Mouse (Mus musculus) megakaryocyte-erythroid progenitor cell, adult 5 weeks (primary cell): ENCODE measurements around the gene Hpn. TPM values are rescaled to one million over a fixed set of nuclear protein-coding genes. Genes with fewer than 3 reads are reported as not detected.

Experiments
- polyA plus RNA-seq: library from polyadenylated mRNA; stranded (reverse); fragments of >175 nt; gene quantifications from 2 replicates; pipeline ENCODE4 v1.2.3, GENCODE M21; 2012

Hpn gene
- polyA plus RNA-seq, result 25.3 and 28.7 TPM in 2 replicates

DNA sequence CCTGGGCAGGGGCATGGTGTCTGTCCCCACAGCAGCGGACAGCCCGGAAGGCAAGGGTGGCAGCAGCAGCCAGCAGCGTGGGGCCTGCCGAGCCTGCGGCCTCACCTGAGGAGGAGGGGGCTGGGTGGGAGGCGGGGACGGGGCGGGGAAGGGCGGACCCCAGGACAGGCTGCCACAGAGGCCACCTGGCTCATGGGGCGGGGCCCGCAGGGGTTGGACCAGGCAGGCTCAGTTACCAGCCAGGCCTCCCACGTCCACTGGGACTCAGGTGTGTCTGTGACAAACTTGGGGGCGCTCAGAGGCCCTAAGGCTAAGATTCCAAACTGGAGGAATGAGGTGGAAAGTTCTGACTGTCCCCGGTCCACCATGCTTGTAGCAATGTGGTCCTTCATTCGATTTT lies at the start of gene Hpn:
TSS of gene Hpn (minus strand) at position 109 of the 400 bp plus-strand sequence.

DNA sequence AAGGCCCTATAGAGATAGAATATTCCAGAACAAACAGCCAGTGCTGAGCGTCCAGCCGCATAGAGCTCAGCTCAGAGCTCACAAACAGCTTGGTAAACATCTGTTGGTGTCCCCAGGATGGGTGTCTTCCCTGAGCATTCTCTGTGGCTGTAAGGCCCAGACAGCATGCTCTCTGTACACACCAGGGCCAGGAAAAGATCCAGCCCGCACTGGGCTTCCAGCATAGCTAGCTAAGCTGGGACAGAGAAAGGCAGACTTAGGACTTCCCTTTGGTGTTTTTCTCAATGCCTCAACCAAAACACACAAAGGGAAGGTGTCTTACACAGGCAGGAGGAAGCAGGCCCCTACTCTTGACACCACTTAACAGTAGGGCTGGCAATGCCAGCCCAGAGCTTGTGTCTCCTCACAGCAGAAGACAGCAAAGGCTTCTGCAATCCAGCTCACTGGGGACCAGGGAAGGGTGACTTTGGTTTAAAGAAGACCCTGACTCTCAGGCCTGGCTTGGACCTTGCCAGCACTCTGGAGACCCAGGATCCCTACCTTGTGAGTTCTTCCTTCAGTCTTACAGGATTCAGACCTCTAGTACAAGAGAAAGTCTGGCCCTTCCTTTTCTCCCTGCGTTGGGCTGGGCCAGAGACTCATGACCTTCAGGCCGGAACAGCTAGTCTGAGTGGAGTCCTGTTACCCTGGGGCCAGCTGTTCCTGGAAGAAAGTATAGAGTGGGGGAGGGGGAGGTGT lies 40.4 kb upstream of the Hpn start, which contains the start of gene Gramd1a:
TSS of gene Gramd1a (minus strand) at position 601 of the 738 bp plus-strand sequence.

DNA sequence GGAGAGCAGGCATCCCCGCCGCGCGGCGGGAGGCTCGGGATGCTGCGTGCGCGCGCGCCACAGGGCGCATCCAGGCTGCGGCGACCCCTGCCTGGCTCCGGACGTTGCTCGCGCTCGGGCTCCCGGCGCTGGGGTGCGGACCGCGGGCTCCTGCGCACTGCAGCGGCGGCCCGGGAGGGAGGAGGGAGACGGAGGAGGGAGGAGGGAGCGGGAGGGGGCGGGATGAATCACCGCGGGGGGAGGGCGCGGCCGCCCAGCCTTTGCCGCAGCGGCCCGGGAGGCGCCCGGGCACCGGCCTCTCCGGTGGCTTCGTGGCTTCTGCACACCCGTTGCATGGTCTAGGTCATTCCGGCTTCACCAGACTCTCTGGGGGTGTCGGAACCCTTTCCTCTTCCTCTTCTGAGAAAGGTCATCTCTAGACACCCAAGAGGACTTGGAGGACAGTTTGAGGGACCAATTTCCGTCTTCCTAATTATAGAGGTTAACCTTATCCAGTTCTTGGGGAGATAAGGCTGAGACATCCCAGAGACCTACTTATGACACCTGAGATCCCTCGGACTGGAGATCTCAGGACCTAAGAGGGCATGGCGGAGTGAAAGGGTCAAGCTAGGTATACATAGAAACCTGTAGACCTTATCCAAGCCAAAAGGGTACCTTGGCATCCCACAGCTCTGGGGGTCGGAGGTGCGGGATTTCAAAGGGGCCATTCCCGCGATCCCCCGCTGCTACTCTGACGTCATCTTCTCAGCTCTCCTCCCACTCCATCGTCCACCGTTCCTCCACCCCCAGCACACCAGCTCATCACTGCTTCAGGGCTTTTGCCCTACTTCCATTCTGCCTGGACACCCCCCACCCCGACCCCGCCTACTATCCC lies 12.0 kb upstream of the Hpn start, which contains the start of gene Scn1b:
TSS of gene Scn1b (minus strand) at position 153 of the 874 bp plus-strand sequence.

DNA sequence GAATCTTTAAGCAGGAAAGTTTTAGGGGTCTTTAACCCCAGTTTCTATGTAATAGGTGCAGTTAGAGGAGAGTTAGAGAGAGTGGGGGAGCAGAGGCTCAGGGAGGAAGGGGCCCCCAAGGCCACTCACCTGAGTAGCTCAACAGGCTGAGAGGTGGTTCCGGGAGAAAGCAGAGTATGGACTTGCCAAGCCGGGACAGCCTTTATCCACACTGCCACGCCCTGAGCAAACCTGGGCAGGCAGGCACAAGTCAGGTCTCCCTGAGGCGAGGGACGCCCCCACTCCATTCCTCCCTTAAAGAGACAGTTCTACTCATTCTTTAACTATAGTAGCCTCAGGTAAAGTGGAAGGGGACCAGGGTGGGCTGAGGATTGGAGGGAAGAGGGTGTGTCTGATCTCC lies 38.6 kb downstream of the Hpn start, which contains the start of gene Fxyd3:
TSS of gene Fxyd3 (minus strand) at position 213 of the 400 bp plus-strand sequence.

DNA sequence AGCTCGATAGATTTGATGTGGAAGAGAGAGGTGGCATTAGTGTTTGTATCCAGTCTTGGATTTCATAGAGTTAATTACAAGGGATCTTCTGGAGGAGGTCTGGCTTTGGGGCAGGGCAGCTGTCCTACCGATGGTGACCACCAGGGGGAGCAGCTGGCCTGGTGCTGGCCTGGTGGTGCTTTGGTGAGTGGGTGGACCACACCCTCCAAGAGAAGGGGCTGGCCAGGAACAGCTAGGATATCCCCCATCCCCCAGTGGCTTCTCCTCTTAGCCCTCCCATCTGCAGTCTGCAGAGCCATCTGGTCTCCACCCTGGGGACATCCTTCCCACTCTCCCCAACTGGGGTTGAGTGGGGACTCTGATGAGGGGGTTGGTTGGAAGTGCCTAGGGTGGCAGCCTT lies 56.0 kb downstream of the Hpn start, which contains the start of gene Lgi4:
TSS of gene Lgi4 (plus strand) at position 235 of the 400 bp plus-strand sequence.

DNA sequence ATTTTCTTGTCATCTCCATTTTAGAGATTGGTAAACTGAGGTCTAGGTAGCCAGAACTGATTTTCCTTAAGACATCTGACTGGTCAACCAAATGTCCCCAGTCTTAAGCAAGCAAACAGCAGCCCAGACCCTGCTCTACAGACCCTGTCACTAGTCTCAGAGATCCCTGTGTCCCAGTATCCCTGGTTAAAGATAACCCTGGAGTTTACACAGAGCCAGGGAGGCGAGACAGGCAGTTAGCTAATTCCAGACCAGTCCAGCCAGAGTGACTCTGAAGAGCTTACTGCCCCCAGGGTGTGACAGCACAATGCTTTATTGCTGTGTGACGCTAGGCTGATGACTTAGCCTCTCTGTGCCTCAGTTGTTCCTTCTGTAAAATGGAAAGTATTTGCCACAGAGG lies 58.0 kb downstream of the Hpn start, which contains the start of gene Fxyd1:
TSS of gene Fxyd1 (minus strand) at position 129 of the 400 bp plus-strand sequence.

DNA sequence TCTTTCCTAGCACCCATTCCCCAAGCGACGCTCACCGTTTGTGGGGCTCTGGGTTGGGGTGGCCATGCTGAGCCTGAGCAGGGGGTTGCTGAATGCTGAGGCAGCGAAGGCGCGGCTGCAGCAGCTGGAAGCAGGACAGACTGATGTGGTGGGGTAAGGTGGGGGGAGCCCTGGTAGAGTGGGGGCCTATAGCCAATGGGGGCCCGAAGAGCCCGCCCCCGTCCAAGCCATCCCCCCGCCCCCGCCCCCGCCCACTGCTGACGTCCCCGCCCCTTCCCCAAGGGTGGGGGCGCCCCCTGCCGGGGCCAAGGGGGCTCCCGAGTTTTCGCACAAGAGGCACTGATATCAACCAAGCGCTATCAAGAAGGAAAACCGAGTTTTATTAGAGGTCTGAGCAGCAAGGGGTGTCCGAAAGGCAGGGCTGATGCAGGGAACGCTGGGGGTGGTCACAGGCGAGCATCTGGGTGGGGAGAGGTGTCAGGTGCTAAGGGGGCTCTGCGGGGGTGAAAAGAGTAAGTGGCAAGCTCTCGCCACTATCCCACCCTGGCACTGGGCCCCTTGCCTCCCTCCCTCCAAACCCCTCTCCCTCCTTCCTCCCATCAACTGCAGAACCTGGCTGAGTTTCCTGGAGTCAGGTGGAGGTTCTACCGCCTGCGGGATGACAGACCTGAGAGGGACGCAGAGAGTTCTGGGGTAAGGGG lies 63.6 kb downstream of the Hpn start, which contains the start of gene Fxyd7:
TSS of gene Fxyd7 (minus strand) at position 147 of the 701 bp plus-strand sequence.

Other genes starting within 250 kb of the Hpn start
- gene Cd22, start 234.9 kb downstream of the Hpn start, polyA plus RNA-seq, result 5.0 and 5.4 TPM in 2 replicates
- gene Mag, start 200.4 kb downstream of the Hpn start, polyA plus RNA-seq, result 0.37 and 0.72 TPM in 2 replicates
- not detected in 2 replicates for gene Hamp2, start 190.6 kb downstream of the Hpn start, polyA plus RNA-seq
- gene Hamp, start 171.3 kb downstream of the Hpn start, polyA plus RNA-seq, result not detected in 2 replicates
- 169 and 182 TPM in 2 replicates for gene Usf2, start 158.5 kb downstream of the Hpn start, polyA plus RNA-seq
- gene Lsr, start 141.8 kb downstream of the Hpn start, polyA plus RNA-seq, result 1.3 and 1.5 TPM in 2 replicates
- gene Fam187b, start 141.5 kb downstream of the Hpn start, polyA plus RNA-seq, result 0.08 TPM in 1 of 2 replicates, not detected in the other
- 870 and 944 TPM in 2 replicates for gene Fxyd5, start 72.8 kb downstream of the Hpn start, polyA plus RNA-seq
- 0.36 and 1.3 TPM in 2 replicates for gene Fxyd7, start 63.8 kb downstream of the Hpn start, polyA plus RNA-seq
- gene Fxyd1, start 58.1 kb downstream of the Hpn start, polyA plus RNA-seq, result 4.9 and 6.1 TPM in 2 replicates
- 0.01 TPM in 1 of 2 replicates, not detected in the other for gene Lgi4, start 55.9 kb downstream of the Hpn start, polyA plus RNA-seq
- not detected in 2 replicates for gene Fxyd3, start 38.6 kb downstream of the Hpn start, polyA plus RNA-seq
- gene Scn1b, start 11.7 kb upstream of the Hpn start, polyA plus RNA-seq, result 4.3 TPM in 2 replicates
- gene Gramd1a, start 40.6 kb upstream of the Hpn start, polyA plus RNA-seq, result 206 and 233 TPM in 2 replicates
- not detected in 2 replicates for gene Scgb2b2, start 175.2 kb upstream of the Hpn start, polyA plus RNA-seq
- gene Scgb1b2, start 176.5 kb upstream of the Hpn start, polyA plus RNA-seq, result not detected in 2 replicates
- gene Scgb2b3, start 246.8 kb upstream of the Hpn start, polyA plus RNA-seq, result not detected in 2 replicates